Mouse (Mus musculus): Measurements from ENCODE around the gene Mndal. TPM values are rescaled to one million over a fixed set of nuclear protein-coding genes. Genes with fewer than 3 reads are reported as not detected.
"Not testable (repeated sequence)": the region's sequence is repeated elsewhere in the genome, so short reads cannot be mapped to it uniquely, and the experiment has no call there.

The Mndal gene
- polyA plus RNA-seq, 1 experiment from 2014 or later: 0.76 TPM

DNA sequence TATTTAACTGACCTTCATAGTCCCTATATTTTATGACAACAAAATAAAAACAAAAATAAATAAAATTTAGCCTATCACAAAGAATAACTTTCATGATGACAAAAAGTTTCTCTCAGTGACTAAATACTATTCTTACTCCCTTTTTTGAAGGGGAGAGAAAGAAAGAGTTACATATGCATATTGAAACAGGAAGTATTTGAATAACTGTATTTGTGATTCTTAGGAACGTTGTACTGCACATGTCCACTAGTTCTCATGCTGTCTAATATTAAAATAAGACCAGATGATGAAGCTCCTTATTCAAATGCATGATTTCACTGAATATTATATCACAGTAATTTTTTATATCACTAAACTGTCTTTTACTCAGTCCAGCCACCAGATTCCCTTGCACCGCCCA lies 140.5 kb downstream of the Mndal start:
- H3K9me3 ChIP-seq; H3K27me3 ChIP-seq (replicated peaks); H3K36me3 ChIP-seq (replicated peaks); ATAC-seq (replicated peaks); H3K27ac ChIP-seq; H3K4me3 ChIP-seq; H3K4me2 ChIP-seq; H3K4me1 ChIP-seq; H3K9ac ChIP-seq: not testable (repeated sequence)
- 90% methylated on average over 2 of the region's 2 CpGs for WGBS

Other genes starting within 250 kb of the Mndal start
- gene Ifi207, start 200.7 kb downstream of the Mndal start, polyA plus RNA-seq (2015; fragmentation: Nextera tagmentation; extraction: Ambion mirVana): 0.41 and 0.49 TPM in 2 replicates
- gene Ifi204, start 175.5 kb downstream of the Mndal start, polyA plus RNA-seq (2015; fragmentation: Nextera tagmentation; extraction: Ambion mirVana): 0.90 and 1.1 TPM in 2 replicates
- 0.39 and 0.70 TPM in 2 replicates for gene Ifi211, start 29.4 kb downstream of the Mndal start, polyA plus RNA-seq (2015; fragmentation: Nextera tagmentation; extraction: Ambion mirVana)
- gene Ifi203, start 181 bp upstream of the Mndal start, polyA plus RNA-seq (2015; fragmentation: Nextera tagmentation; extraction: Ambion mirVana): 0.46 and 0.68 TPM in 2 replicates
- not detected in 2 replicates for gene Ifi202b, start 40.3 kb upstream of the Mndal start, polyA plus RNA-seq (2015; fragmentation: Nextera tagmentation; extraction: Ambion mirVana)
- 0.17 and 0.28 TPM in 2 replicates for gene Ifi205, start 89.3 kb upstream of the Mndal start, polyA plus RNA-seq (2015; fragmentation: Nextera tagmentation; extraction: Ambion mirVana)
- gene Olfr433, start 98.2 kb upstream of the Mndal start, polyA plus RNA-seq (2015; fragmentation: Nextera tagmentation; extraction: Ambion mirVana): not detected in 2 replicates
- gene Olfr432, start 106.7 kb upstream of the Mndal start, polyA plus RNA-seq (2015; fragmentation: Nextera tagmentation; extraction: Ambion mirVana): not detected in 2 replicates
- not detected in 2 replicates for gene Olfr430, start 124.1 kb upstream of the Mndal start, polyA plus RNA-seq (2015; fragmentation: Nextera tagmentation; extraction: Ambion mirVana)
- not detected in 2 replicates for gene Olfr429, start 141.8 kb upstream of the Mndal start, polyA plus RNA-seq (2015; fragmentation: Nextera tagmentation; extraction: Ambion mirVana)
- gene Olfr427, start 154.4 kb upstream of the Mndal start, polyA plus RNA-seq (2015; fragmentation: Nextera tagmentation; extraction: Ambion mirVana): not detected in 2 replicates
- not detected in 2 replicates for gene Olfr231, start 178.7 kb upstream of the Mndal start, polyA plus RNA-seq (2015; fragmentation: Nextera tagmentation; extraction: Ambion mirVana)
- not detected in 2 replicates for gene Olfr424, start 189.0 kb upstream of the Mndal start, polyA plus RNA-seq (2015; fragmentation: Nextera tagmentation; extraction: Ambion mirVana)
- gene Olfr420, start 213.1 kb upstream of the Mndal start, polyA plus RNA-seq (2015; fragmentation: Nextera tagmentation; extraction: Ambion mirVana): not detected in 2 replicates
- 0.13 and 0.18 TPM in 2 replicates for gene Spta1, start 230.3 kb upstream of the Mndal start, polyA plus RNA-seq (2015; fragmentation: Nextera tagmentation; extraction: Ambion mirVana)

All from midbrain, embryonic 15.5 days (tissue).